Mouse (Mus musculus) hindbrain, embryonic 16.5 days (tissue): ENCODE measurements at regions not wholly inside any gene's neighbourhood (a gene's known extent, or its start where the extent isn't known, plus 50 kb on each side); places are given as distances from the start of the nearest gene placed in this dataset.
"Not testable (repeated sequence)": the region's sequence is repeated elsewhere in the genome, so short reads cannot be mapped to it uniquely, and the experiment has no call there.

Experiments used
- ATAC-seq: fragments of 200-750 bp; cut with Nextera tagmentation; 2 replicates; pipeline ENCODE4 v1.8.0; 2017; ENCODE audit warnings: moderate TSS enrichment, moderate library complexity
- H3K27ac ChIP-seq: fragments of 300-500 bp; sonication (generic); 2 replicates; pipeline ENCODE4 v1.5.1; 2014; ENCODE audit warnings: low read depth, mild to moderate bottlenecking, control low read depth, low read length, moderate library complexity
- H3K27me3 ChIP-seq: fragments of 300-500 bp; sonication (generic); replicated peaks from 2 replicates; pipeline ENCODE4 v1.6.1; 2014; ENCODE audit warnings: low read length; ENCODE audit not compliant: control insufficient read depth, insufficient read depth
- H3K36me3 ChIP-seq: fragments of 300-500 bp; sonication (generic); 2 replicates; pipeline ENCODE4 v1.6.1; 2014; ENCODE audit warnings: mild to moderate bottlenecking, low read length, moderate library complexity, mixed read lengths; ENCODE audit not compliant: control insufficient read depth, insufficient read depth
- H3K4me1 ChIP-seq: fragments of 300-500 bp; sonication (generic); 2 replicates; pipeline ENCODE4 v1.6.1; 2014; ENCODE audit warnings: low read depth, low read length; ENCODE audit not compliant: control insufficient read depth, insufficient read depth
- H3K4me2 ChIP-seq: fragments of 300-500 bp; sonication (generic); 2 replicates; pipeline ENCODE4 v1.6.1; 2014; ENCODE audit warnings: mild to moderate bottlenecking, low read length, control low read depth, moderate library complexity
- H3K4me3 ChIP-seq: fragments of 300-500 bp; sonication (generic); 2 replicates; pipeline ENCODE4 v1.5.1; 2014; ENCODE audit warnings: mild to moderate bottlenecking, low read length, control low read depth, moderate library complexity
- H3K9ac ChIP-seq: fragments of 300-500 bp; sonication (generic); 2 replicates; pipeline ENCODE4 v1.6.1; 2014; ENCODE audit warnings: low read depth, mild to moderate bottlenecking, control low read depth, low read length, moderate library complexity
- H3K9me3 ChIP-seq: fragments of 300-500 bp; sonication (generic); 2 replicates; pipeline ENCODE4 v1.6.1; 2014; ENCODE audit warnings: mild to moderate bottlenecking, low read length, moderate library complexity; ENCODE audit not compliant: control insufficient read depth
- WGBS: fragments of 180-500 bp; shearing (Covaris S2); extraction: QIAGEN DNeasy Blood & Tissue Kit; methylation state at CpG from one replicate; pipeline ENCODE4 v1.1.7; 2014; 5-methylcytosine and 5-hydroxymethylcytosine counted together

DNA sequence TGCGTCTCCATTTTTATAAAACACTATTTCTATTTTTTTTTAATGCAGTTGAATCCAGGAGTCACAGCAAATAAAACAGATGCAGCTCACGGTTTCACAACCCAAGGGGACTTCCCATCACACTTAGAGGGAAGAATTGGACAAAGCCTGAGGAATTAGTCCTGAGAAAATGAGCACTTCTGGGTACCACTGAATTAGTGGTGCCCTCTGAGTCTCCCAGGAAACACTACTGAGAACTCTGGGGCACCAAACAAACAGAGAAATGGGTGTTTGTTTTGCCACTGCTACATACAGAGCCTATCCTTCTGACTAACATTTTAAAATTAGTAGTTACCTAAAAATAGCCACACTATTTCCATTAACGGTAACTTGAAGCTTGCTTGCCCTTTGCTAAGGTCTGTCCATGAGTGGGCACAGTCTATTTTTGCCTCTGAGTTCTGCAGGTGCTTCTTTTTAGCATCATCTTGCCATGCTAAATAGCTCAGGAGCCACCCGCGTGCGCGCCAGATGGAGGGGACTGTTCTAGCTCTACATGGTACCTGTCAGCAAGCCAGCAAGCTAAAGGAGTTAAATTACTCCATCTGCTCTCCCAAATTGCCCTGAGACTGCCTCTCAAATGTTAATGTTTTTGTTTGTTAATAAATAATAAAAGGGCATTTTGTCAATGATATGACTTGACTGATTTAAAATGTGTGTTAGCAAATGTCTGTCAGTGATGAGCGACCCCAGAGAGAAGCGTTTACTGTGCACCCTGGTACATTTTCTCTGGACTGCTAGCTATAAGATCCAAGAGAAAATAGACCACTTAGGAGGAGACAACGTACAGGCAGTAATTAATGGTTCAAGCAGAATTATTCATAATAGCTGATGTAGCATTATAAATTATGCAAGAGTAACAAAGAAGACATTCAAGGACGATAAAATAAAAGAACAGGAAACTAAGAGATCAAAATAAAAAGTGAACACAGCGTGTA is 141.3 kb downstream of the Tas2r134 start:
- 38% methylated on average over 12 of the region's 12 CpGs for WGBS
- ATAC-seq = peak; percentile 91
- no peak overlapping the region for H3K4me2 ChIP-seq
- no peak overlapping the region for H3K4me3 ChIP-seq
- H3K9ac ChIP-seq = no peak overlapping the region
- peaks cover 9% of the 10 kb centered on the region for H3K4me1 ChIP-seq
- no peaks in the 10 kb centered on the region for H3K36me3 ChIP-seq
- H3K27me3 ChIP-seq = no peaks in the 10 kb centered on the region
- no peak overlapping the region for H3K27ac ChIP-seq
- no peaks in the 10 kb centered on the region for H3K9me3 ChIP-seq

DNA sequence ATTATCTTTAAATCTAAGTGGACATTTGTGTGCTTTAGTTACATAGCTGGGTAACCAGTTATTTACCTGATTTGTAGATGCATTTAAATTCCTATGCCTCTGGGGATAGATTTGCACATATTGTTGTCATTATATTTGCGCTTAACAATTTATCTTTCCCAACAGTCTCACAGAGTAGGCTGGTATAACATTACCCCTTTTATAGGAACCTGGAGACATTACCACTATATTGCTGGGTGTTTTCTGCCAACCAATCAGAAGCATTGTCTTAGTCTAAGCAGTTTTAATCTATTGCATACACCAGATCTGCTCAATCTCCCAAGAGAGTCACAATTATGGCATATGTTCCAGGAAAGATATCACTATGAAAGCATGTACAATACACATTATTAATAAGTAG is 149.8 kb downstream of the Rbm43 start:
- Histone ChIP-seq H3K4me2 (no peak overlapping the region), H3K4me1 (no peaks in the 10 kb centered on the region), H3K36me3 (no peaks in the 10 kb centered on the region), H3K27ac (no peak overlapping the region), H3K27me3 (no peaks in the 10 kb centered on the region), H3K9ac (no peak overlapping the region), H3K4me3 (no peak overlapping the region), H3K9me3 (no peaks in the 10 kb centered on the region)
- ATAC-seq = no peak
- 68% methylated on average over 1 of the region's 1 CpGs for WGBS

- Histone ChIP-seq H3K27me3 (no peaks in the 10 kb centered on the region), H3K4me2 (no peak overlapping the region), H3K9me3 (no peaks in the 10 kb centered on the region), H3K4me3 (no peak overlapping the region), H3K4me1 (no peaks in the 10 kb centered on the region), H3K27ac (no peak overlapping the region), H3K36me3 (no peaks in the 10 kb centered on the region), H3K9ac (no peak overlapping the region)
- WGBS = 67% methylated on average over 3 of the region's 3 CpGs
- ATAC-seq = no peak
Measured at GRCm38 (mm10) chr2:51788896-51789295, 146.1 kb downstream of the Rbm43 start.

DNA sequence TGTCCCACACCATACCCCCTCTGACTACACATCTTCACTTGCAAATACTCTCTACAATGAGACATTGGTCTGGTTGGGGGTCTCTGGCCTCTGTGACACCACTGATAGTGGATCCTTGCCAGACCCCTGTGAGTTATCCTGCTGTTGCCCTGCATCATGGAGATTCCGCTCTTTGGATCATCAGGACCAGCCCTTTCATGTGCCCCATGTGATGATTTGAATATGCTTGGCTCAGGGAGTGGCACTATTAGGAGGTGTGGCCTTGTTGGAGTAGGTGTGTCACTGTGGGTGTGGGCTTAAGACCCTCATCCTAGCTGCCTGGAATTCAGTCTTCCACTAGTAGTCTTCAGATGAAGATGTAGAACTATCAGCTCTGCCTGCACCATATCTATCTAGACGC is 141.7 kb downstream of the Rbm43 start:
- not testable (repeated sequence) for H3K4me1 ChIP-seq, ATAC-seq, H3K4me3 ChIP-seq, H3K4me2 ChIP-seq, H3K9ac ChIP-seq, H3K36me3 ChIP-seq, H3K27me3 ChIP-seq, H3K9me3 ChIP-seq, H3K27ac ChIP-seq
- 88% methylated on average over 2 of the region's 2 CpGs for WGBS

DNA sequence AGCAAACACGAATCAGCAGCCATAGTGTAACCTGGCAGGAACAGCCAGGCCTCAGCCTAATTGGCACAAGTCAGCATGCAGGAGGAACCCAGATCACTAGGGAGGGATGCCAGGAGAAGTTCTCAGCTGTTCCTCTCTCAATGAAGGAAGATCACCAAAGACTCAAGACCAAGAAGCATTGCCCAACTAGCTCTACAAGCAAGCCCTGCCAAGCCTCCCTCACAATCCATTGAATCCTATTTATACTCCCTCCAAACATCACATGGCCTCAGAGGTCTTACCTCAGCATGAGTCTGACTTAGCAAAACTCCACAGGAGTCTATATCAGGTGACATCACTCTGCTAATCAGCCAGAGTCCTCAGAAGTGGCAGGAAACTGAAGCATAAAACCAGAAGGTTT is 135.1 kb downstream of the Rbm43 start:
- Histone ChIP-seq H3K4me2 (no peak overlapping the region), H3K36me3 (no peaks in the 10 kb centered on the region), H3K27ac (no peak overlapping the region), H3K9me3 (no peaks in the 10 kb centered on the region), H3K4me3 (no peak overlapping the region), H3K4me1 (no peaks in the 10 kb centered on the region), H3K27me3 (no peaks in the 10 kb centered on the region), H3K9ac (no peak overlapping the region)
- 86% methylated on average over 1 of the region's 1 CpGs for WGBS
- ATAC-seq = no peak

DNA sequence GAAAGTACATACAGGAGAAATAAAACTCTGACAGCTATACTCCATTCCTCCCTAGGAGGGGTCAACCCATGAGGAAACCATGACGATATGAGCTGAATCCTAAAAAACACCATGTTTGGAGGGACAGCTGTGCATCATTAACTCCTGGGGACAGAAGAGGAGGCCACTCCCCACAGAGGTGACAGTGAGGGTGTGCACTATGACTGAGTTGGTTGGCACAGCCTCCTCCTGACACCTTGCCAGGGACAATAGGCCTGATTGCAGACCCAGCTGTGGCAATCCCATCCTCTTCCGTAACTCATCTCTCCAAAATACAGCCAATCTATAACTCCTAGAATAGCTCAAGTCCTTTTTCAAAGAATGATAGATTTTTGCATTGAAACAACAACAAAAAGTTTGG is 112.0 kb downstream of the Rbm43 start:
- Histone ChIP-seq H3K4me2 (no peak overlapping the region), H3K4me1 (no peaks in the 10 kb centered on the region), H3K36me3 (no peaks in the 10 kb centered on the region), H3K9me3 (no peaks in the 10 kb centered on the region), H3K4me3 (no peak overlapping the region), H3K27ac (no peak overlapping the region), H3K27me3 (no peaks in the 10 kb centered on the region), H3K9ac (no peak overlapping the region)
- no peak for ATAC-seq
- 76% methylated on average over 2 of the region's 2 CpGs for WGBS

GRCm38 (mm10) chr2:51830286-51830944 is 104.5 kb downstream of the Rbm43 start:
- H3K4me1 ChIP-seq = no peaks in the 10 kb centered on the region
- H3K27me3 ChIP-seq = no peaks in the 10 kb centered on the region
- no peaks in the 10 kb centered on the region for H3K9me3 ChIP-seq
- H3K4me2 ChIP-seq = no peak overlapping the region
- no peaks in the 10 kb centered on the region for H3K36me3 ChIP-seq
- H3K9ac ChIP-seq = no peak overlapping the region
- 34% methylated on average over 7 of the region's 7 CpGs for WGBS
- ATAC-seq = peak; percentile 81
- no peak overlapping the region; the same call in 1 of the 2 replicates for H3K27ac ChIP-seq
- H3K4me3 ChIP-seq = no peak overlapping the region

DNA sequence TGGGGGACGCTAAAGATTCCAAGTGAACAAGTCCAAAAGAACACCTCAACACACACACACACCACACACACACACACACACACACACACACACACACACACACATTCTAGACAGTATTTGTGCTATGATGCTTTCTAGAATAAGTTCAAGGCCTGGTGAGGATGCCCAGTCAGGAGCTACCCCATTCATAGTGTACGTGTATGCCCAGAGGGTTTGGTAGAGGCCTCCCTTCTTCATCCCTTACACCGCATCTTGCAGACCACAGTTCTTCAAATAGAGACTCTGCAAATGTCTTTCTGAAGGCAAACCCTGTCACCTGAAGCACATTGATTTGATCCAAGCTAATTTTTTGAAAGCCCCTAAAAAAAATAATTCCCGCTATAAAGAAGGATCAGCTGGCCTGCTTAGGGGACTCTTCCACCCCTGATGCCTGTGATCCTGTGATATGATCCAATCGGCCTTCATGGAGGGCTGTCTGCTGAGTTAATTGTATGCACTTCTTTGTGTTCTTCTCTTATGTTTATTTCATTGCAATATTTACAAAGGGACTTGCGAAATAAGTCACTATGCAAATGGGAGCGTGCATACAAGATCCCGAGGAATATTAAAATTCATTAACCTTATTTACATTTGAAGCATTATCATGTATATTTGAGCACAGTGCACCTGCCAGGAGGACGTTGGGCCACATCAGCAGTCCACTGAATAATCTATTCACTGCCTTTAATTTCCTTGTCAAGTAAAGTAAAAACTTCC is 103.8 kb downstream of the Rbm43 start:
- Histone ChIP-seq H3K27me3 (no peaks in the 10 kb centered on the region), H3K4me2 (no peak overlapping the region), H3K9me3 (no peaks in the 10 kb centered on the region), H3K36me3 (no peaks in the 10 kb centered on the region), H3K27ac (no peak overlapping the region), H3K4me1 (no peaks in the 10 kb centered on the region), H3K9ac (no peak overlapping the region), H3K4me3 (no peak overlapping the region)
- WGBS = 39% methylated on average over 9 of the region's 9 CpGs
- no peak for ATAC-seq

DNA sequence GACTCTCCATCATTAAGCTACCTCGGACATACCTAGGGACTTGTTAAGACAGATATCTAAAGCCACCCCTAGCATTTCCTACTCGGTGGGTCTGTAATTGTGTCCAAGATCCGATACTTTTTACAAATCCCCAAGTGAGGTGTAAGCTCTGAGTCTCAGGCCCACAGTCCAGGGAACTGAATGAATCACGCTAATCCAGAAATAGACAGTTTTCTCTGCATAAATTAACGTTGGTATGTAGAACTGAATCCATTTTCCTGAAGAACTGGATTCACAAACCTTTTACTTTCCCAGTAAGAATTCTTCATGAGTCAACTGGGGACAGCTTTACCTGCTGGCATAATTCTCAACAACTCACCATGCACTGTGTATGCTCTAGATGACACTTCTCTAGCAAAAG is 97.1 kb downstream of the Rbm43 start:
- Histone ChIP-seq H3K4me3 (no peak overlapping the region), H3K4me2 (no peak overlapping the region), H3K27ac (no peak overlapping the region), H3K27me3 (no peaks in the 10 kb centered on the region), H3K4me1 (no peaks in the 10 kb centered on the region), H3K36me3 (no peaks in the 10 kb centered on the region), H3K9ac (no peak overlapping the region), H3K9me3 (no peaks in the 10 kb centered on the region)
- 80% methylated on average over 5 of the region's 5 CpGs for WGBS
- ATAC-seq = no peak
